Mouse (Mus musculus) MEL-GATA-1-ER (cell line): ENCODE measurements around the gene Disp2.

Experiments used
- DNase-seq: peaks from one replicate; pipeline ENCODE4 v3.0.0-alpha.2; 2012; ENCODE audit warnings: low read depth; ENCODE audit errors: extremely low read depth

The Disp2 gene

DNA sequence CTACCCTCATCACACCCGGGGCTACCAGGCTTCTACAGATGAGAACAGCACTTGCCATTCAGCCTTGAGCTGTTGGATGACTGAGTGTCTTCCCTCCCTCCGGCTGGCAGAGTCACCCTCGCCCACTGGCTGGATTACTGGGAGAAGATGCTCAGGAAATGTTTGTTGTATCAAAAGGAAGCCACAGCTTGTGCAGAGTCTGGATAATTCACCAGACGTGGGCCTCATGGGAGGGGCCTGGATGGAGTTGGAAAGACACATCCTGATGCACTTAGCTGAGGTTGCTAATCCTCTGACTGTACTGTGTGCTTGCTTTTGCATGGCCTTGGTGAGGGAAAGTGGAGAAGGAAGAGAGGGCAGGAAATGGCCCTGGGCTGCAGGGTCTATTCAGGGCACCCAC is 23.4 kb upstream of the Disp2 start:
- DNase-seq, result no peak

DNA sequence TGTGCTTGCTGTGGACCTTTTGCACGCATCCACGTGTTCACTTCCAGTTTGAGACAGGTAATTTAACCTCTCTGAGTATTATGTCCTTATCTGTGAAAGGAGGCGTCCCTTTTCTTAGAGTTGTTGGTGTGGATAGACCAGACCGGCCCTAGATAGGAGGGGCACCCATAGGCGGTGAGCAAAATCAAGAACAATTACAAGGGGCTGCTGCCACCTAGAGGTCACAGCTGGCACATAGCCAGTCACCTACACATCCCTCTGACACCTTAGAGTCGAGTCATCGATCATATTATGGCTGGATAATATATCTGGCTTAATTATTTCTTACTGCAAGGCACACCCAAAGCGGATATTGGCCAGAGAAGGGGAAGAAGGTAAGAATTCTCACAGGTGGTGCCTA is 19.7 kb upstream of the Disp2 start:
- peak; percentile 60 for DNase-seq

DNA sequence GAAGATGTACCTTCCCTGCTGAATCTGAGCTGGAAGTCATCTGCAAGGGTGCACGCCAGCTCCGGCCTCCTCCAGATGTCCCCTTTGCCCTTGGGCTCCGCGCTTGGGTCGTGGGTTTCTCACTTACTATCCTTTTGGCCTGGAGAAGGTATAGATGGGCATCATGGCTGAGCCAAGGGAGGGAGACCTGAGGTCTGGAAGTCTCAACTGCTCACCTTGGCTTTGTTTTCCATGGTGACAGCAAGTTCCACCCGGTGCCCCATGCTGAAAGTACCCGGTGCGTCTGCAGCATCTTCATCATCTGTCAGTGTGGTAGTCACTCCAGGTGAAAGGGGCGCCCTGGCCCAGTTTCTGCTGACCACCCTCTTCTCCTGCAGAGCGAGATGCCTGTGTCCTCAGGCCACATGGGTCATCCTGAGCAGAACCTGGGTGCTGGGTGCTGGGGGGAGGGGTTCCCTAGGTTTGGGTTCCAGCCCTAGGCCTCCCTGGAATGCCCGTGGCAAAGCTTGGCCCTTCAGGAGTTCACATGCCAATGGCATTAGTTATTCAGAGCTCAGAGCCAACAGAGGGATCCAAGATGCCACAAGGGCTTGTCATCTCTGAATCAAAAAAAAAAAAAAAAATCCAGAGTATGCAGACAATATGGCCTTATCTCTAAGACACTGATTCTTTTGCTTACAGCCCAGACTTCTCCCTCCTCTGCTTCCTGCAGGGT is 19.1 kb upstream of the Disp2 start:
- no peak for DNase-seq

DNA sequence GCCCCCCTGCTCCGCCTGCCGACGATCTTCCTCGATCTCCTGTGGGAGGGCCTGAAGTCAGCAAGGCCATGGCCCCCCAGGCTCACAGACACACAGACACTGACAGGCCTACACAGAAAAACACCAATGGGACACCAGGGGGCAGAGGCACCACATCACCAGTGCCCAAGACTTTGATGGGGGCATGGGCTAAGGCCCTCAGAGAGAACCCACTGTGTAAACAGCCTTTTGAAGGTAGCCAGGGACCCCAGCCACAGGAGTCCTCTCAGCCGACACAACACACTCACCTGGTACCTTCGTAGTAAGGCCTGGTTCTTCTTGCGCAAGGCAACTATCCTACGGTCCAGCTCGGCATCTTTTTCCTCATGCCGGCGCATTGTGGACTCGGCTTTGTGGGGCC is 18.2 kb upstream of the Disp2 start:
- no peak for DNase-seq

DNA sequence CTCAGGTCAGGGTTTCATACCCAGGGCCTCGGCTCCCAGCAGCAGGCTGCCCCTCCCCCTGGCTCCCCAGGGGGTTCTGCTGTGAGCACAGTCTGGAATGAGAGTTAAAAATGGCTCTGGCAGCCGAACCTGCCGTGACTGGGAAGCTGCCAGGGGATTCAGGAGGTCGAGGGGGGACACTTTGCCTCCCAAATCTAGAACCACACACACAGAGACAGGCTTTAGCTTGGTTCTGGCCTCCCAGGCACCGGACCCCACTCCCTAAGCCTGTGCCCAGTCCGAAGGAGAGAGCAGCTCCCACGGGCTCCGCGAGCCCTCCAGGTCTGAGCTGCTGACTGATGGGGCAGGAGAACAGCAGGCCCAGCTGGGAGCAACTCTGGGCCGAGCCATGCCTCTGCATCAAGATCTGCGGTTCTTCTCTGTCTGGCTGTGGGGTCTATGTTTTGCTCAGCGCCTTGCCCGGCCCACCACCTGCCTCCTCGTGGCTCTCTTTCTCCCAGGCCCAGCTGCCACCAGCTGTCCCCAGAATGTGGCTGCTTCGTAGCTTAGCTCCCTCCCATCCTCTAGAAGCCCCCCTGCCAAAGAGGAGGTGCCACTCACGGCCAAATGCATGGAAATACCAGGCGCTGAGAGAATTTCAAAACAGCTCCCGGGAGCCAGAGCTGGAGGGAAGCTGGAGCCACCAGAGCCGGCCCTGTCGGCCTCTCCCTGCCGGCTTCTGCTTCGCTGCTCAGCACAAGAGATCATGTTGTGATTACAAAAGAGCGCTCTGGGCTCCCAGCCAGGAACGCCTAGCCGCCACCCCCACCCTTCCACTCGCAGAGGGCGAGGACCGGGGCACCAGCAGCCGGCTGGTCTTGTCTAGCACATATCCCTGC is 17.4 kb upstream of the Disp2 start, which contains the start of gene Ccdc9b:
Ccdc9b (minus strand) TSS at position 756 of the 878 bp plus-strand sequence.
- DNase-seq, result peak; percentile 64

DNA sequence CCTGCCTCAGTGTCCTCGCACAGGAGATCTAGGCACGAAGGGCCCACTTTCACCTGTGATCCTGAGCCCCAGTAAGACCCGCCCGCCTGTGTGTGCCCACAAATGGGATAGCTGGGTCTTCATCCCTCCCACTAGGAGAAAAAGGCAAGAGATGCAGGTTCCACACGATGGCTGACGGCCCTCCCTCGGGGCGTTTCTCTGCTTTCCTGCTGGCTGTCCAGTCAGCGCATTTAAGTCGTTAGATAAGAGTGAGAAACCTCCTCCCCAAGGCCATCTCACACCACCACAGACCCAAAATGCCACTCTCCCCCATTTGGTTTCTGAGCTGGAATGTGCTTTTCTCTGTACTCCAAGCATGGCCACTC is 16.8 kb upstream of the Disp2 start:
- peak; percentile 64 for DNase-seq

DNA sequence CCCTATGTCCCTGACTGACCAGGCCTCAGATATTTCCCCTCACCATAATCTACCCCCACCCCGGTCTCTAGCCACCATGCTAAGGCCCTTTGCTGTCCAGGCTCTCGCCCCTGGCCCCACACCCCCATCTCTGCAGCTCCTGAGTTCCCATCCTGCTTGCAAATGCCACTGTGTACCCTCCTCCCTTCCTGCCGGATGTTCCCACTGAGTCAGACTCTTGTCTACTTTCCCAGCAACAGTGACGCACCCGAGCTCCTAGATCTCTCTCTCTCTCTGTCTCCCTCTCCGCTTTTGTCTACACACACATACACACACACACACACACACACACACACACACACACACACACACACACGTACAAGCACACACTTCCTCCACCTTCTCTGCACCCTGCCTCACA is 16.1 kb upstream of the Disp2 start:
- no peak for DNase-seq

DNA sequence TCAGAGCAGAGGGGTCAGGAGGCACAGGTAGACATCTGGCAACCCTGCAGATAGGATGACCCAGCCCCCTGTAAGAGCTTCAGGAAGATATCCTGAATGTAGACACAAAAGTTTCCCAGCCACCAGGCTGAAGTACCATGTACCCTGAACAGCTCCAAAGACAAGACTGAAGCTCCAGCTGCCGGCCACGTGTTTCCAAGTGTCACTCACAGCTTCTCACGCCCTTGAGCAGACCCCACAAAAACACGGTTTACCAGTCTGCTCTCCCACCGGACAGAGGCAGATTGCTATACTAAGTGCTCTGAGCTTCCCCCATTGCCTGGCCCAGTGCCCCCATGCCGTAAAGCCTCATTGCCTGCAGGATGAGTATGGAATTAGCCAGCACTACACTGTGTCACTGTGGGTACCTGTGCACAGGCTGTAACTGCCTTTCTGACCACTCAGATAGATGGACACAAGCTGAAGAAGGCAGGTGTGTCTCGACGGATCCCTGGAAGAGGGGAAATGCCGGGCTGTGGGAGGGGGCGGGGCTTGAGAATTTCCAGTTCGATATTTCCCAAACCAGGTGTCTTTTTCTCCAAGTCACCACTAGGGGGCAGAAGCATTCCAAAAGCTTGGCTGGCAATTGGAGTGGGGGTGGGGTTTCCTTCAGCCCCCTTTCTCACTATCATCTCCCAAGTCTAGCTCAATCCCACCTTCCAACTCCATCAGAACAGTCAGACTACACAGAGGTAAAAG is 15.3 kb upstream of the Disp2 start:
- DNase-seq, result no peak

DNA sequence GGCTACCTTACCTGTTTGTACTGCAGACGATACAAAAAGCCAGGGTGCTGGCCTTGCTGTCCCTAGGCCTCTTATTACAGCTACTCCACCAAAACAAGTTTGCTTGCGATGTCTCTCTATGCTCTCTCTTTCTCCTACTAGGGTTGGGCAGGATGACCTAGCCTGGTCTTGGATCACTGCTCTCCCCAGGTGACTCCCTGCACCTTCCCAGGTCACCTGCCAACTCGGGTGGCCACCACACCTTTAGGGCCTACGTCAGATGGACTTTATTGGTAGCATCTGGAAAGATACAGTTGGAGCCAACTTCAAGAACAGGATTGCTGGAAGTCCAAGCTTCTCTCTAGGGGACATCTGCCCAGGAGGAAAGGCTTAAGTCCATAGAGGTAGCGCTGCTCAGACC is 14.6 kb upstream of the Disp2 start:
- DNase-seq, result no peak

DNA sequence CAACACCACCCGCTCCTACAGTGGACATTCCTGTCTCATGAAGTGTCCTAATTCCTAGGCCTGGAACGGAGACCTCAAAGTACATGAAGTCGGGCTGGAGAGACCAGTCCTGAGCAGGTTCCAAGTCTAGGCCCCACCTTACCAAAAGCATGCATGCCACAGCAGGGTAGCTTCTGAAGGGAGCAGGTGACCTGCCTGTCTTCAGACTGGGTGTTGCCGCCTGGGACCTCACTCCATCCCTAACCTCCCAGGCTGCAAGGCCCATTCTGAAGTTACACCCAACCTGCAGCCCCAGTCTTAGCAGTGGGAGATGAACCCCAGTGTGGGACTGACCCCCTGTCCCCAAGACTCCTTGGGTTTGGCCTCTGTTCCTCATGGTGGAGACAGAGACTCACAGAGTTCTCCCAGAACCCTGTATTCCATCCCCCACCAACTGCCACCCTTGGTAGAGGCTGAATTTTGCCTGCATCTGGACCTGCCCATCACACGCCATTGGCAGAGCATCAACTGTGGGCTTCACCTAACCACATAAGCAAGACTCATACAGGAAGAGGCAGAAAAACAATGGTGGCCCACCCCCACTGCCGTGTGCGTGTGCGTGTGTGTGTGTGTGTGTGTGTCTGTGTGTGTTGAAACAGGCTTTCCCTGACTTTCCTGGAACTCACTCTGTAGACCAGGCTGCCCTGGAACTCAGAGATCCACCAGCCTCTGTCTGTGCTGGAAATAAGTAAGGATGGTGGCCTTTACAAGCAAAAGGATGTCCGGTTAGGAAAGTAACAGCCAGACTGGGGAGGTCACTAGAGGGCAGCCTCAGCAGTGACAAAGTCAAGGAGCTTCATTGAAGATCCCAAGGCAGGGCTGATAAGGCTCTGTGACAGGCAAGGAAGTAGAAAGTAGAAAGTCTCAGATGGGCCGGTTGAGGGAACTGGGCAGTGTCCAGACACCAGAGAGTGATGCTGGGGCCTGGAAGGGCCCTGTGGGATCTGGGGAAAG is 13.2 kb upstream of the Disp2 start:
- DNase-seq, result no peak

DNA sequence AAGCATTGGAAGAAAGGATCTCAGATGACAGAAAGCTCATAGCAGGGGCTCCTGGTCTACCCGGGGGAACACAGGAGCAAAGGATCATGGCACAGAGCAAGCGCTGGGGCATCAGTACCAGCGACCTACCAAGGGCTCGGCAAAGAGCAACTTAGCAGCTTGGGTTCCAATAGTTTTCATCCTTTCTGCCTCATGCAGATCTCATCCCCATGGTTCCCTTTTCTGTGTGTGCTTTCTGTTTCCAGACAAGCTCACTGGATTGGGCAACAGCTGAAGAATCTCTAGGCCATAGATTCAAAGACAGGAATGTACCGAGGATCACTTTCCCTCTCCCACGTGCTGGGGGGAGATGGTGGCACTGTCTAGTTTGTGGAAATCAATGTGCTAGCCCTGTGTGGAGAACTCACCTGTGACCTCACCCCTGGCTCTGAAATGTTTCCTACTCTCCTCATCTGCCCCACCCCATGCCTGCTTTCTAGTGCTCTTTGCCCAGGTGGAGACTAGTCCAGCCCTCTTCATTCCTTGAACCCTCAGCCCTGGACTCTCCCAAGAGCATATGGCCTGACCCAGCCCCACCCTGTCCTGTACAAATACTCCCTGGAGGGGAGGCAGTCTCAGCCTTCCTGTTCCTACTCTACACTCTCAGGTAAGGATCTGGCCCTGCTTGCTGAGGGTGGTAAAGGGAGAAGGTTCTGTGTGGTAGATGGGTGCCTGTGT is 7.2 kb upstream of the Disp2 start, which contains the start of gene Phgr1:
Phgr1 (plus strand) TSS at position 612 of the 717 bp plus-strand sequence.
- no peak for DNase-seq

DNA sequence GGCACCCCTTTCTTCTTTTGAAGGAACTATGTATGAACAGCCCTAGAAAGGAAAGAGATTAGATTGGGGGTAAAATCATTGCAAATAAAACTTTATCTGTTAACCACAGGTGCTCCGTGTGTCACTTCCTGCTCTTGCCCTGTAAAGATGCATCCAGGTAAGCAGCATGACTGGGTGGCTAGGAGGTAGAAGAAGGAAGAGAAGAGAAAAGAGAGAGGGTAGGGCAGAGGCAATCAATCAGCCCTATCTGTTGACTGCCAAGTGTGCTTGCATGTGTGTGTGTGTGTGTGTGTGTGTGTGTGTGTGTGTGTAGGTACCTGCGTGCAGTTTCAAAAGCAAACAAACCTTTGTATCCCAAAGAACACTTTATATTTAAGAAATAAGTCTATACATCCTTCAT is 5.0 kb upstream of the Disp2 start:
- DNase-seq, result no peak

DNA sequence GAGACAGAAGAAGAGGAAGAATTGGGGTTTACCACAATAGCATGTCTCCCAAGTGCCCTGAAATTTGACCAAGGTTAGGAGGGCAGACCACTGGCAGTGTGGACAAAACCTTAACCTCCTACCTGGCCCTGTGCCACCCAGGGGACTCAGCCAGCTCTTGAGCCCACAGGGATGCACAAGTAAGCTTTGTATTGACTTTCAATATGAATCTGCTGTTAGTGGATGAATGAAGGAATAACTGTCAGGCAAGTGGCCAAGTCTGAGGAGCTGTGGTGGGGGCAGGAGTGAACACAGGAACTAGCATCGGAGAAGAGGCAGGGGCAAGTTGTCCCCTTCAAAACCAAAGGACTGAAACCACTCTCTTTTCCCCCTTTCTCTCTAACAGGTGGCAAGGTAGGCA is 4.1 kb upstream of the Disp2 start:
- DNase-seq, result no peak

DNA sequence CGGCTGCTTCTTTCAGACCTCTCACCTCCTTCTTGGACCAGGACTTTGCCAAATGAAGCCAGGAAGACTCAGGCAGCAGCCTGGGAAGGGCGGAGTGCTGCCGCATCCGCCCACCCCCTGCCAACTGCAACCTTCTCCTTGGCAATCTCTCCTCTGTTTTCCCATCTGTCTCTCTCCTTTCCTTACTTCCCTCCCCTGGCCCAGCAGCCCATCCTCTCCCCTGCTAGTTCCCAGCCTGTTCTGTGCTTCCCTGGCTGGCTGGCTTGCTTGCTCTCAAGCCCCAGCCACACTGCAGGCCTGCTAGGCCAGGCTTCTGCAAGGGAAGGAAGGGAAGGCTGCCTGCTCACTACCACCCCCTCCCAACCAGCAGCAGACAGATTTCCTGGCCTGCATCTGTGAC is 3.7 kb upstream of the Disp2 start:
- DNase-seq, result no peak

DNA sequence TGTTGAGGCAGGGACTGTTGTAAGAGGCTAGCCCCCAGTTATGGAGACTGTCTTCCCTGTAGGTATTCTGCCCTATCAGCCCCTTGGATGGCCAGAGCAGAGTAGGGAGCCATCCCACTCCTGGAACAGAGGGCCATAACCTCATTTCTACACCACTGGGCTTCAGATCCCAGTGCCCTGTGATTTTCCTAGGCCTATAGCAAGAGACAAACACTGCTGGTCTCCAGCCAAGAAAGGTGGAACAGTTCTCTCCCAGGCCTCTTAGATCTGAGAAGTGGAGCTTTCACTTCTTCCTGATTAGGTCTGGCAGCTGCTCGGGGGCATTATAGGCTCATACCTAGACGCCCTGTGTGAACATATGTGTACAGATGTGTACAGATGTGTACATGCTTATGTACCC is 3.2 kb upstream of the Disp2 start:
- DNase-seq, result no peak

DNA sequence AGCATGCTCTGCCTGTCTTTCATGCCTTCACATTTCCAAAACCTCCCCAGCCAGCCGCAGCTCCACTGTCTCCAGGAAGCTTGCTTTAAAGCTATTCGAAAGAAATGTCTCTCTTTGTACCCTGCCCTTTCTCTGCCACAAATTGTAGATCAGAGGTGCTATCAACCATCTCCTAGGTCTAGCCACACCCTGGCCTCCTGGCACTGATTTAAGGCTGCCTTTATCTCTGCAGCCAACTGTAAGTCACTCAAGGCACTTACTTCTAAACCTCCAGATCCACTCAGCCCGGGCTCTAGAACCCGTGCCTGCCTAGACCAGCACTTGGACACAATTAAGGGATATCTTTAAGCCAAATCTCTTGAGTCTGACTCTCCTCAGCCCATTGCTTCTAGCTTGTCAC is 1.1 kb upstream of the Disp2 start:
- no peak for DNase-seq

DNA sequence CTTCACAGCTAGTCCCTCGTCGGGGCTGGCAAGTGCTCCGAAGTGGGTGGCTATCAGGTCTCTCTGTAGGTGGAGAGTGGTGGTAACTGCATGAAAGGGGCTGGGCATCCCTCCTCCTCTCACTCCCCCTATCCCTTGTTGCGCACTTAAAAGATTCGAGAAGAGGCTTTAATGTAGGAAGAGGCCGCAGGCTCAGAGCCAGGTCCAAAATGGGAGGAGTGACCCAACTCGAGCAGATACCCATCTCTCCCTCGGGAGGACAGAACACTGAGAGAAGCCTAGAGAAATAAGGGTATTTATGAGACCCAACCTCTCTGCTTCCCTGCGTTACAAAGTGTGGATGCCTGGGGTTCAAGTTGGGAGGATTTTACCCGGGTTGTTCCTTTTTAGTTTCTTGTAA is 454 bp upstream of the Disp2 start:
- DNase-seq, result no peak

DNA sequence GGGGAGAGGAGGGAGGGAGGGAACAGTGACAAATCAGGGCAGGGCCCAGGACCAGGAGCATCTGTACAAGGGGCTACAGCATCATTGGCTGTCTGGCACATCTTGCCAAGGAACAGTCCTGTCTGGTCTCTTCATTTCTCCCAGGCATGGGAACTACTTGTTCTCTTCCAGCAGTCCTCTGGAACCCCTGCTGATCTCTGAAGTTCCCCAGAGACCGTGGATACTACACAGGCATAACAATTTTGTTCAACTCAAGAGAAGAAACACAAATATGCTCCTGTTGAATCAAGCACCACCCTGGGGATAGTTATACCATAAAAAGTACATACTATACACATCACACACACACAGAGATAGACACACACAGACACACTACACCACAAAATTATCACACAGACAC is 1.6 kb downstream of the Disp2 start:
- DNase-seq, result no peak

DNA sequence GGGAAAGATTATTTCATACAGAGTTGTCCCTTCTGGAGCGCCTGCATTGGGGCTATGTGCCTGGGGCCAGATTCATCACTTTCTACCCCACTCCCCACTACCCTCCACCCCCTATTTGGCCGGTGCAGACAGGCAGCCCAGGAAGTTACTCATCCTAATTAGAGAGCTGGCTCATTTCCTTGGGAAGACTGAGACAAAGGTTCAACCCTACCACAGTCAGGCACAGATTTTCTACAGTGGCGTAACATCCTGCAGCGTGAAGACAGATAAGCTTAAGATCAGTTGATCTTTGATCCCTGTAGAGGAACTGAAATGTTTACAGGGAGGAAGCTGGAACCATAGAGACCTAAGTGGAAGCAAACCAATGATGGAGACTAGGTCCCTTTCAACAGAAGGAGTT is 2.8 kb downstream of the Disp2 start:
- no peak for DNase-seq

DNA sequence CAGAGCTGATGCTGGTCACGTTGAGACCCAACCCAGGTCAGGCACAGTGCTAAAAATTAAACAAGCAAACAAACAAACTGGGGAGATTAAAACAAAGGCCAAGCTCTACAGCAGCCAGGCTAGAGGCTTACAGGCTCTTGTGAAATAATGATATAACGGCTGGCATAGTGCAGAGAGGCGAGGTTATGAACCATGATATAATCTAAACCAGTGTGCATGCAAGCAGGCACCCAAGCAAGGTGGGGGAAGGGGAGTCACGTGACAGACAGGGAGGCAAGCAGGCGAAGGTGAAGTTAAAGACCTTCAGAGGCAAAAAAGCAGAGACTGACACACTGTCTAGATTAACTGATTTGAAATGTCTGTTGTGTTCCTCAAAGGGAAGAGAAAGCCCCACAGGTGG is 3.6 kb downstream of the Disp2 start:
- no peak for DNase-seq
